Mouse (Mus musculus) fat pad, adult 2 months (tissue): ENCODE data around the gene Bcor.

Experiments used
- DNase-seq: peaks from one replicate; pipeline ENCODE4 v3.0.0-alpha.2; 2011; ENCODE audit warnings: low read depth, low spot score; ENCODE audit errors: extremely low read depth

The Bcor gene

GRCm38 (mm10) chrX:12128165-12129083 lies 31.7 kb downstream of the Bcor start:
- no peak for DNase-seq

DNA sequence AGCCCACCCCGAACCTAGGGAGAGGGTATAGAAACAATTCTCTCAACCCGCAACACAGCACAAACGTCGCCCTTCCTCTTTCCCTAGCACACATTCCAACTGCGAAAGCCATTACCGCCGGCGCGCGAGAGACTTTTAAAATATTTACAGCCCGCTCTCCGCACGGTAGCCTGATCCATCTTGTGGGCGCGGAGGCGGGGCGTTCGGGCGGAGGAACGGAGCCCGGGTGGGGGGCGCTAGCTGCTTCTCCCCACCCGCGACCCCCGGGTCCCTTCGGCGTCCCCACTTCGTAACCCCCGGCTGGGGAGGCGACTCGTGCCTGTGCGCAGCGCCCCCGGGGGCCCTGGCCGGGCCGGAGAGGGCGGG lies 32.4 kb downstream of the Bcor start:
- no peak for DNase-seq

DNA sequence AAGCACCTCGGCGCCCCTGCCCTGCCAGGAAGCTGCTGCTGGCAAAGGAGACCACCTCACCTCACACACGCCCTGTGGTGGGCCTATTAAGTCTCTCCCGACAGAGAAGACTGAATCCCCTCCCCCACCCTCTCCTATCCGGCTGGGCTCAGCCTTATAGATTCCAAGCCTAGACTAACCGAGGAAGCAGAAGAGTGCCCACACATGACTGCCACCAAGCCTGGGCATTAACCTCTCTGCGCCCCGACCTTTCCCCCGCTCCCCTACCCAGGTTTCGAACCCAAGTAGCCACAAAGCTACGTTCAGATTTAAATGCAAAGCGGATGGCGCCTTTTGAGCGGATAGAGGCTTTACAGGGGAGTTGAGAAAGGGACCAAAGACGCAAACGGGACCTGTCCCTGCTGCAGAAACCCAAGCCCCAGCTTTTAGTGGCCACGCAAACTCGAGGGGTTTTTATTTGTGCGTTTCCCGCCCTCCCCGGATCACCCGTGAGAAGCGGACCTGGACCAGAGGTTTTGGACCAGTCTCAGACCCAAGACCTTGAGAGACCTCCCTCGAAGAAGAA lies 33.0 kb downstream of the Bcor start:
- DNase-seq = no peak

GRCm38 (mm10) chrX:12126408-12127105 lies 33.6 kb downstream of the Bcor start:
- no peak for DNase-seq

DNA sequence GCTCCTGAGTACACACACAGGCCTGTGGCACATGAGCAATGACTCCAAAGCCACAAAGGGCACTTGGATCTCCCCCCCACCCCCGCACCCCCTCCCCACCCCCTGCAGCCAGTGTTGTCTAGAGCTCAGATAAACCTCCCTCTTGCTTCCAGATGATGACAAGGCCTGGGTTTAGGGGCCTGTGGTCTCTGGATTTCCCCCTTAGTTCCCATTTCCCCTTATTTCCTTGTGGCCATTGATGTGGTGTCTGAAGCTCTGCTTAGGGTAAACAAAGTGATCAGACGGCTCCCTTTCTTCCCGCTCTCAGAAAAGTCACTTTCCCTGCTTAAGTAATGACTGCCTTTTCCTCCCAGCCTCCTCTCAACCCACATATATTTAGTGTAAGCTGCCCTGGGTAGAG lies 35.6 kb downstream of the Bcor start:
- no peak for DNase-seq

GRCm38 (mm10) chrX:12123687-12124087 lies 36.5 kb downstream of the Bcor start:
- DNase-seq = no peak

GRCm38 (mm10) chrX:12122594-12123331 lies 37.4 kb downstream of the Bcor start:
- no peak for DNase-seq

DNA sequence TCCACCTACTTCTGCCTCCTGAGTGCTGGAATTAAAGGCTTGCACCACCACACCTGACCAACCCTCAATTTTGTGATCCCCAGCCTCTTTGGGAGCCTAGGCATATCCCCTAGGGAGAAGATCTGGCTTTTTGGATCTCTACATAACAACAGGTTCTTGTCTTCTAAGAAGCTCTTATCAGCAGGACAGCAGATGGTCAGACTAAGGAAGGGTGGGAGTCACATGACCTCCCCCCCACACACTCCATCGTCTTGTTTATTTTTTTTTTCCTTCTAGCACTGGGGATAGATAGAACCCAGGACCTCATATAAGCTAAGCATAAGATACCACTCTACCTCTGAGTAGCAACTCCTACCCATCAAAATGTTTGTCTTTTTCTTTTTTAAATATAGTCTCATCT lies 40.7 kb downstream of the Bcor start:
- DNase-seq = no peak

- DNase-seq = no peak
These were observed 44.0 kb downstream of the Bcor start for GRCm38 (mm10) chrX:12116128-12116527.

- no peak for DNase-seq
These were observed 48.0 kb downstream of the Bcor start for GRCm38 (mm10) chrX:12112166-12112565.

- DNase-seq = no peak
These were observed 49.6 kb downstream of the Bcor start for GRCm38 (mm10) chrX:12110518-12110917.

DNA sequence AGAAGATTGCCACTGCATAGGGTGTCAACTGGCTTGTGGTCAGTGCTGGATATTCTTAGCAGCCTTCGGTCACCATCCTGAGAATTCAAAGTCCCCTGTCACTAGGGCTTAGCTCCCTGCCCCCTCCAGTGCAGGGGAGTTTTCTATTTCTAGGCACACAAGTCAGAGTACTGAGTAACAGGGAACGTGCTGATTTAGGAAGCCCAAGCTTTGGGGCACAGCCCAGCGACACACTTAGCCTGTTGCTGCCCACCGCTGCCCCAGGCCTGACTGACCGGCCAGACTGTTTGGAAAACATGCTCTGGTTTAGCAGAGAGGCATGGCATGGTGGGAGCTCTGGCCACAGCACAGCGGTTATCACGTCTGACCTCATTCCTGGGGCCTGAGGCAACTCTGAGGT lies 54.8 kb downstream of the Bcor start:
- no peak for DNase-seq

DNA sequence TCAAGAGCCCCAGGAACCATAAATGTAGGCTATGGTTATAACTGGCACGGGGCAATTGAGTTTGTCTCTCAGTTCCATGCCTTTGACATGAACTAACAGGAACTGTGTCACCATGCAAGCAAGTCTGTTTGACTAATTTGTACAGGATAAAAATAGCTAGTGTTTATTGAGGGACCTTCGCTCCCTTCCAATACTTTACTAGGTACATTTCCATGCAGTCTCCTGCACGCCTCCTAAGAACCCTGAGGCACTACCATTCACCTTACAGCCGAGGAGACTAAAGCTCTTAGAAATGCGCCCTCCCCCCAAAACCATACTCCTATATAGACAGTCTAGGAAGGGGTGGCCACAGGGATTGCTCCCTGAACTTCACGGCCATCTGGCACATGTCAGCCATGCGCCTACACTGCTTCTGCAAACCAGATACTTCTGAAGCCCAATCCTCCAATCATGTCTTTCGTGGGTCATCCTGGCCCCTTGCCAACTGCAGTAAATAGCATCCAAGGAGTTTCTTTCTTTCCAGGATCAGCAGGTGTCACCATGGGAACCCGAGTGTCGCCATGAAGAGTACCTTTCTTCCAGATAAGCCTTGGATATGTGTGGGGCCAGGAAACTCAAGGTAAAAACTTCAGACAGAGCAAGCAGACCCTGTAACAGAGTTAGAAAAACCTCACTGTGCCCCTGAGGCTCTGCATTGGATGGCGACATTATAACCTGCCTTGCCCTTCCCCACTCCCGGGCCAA lies 63.2 kb downstream of the Bcor start:
- DNase-seq = no peak

- no peak for DNase-seq
These were observed 66.8 kb downstream of the Bcor start for GRCm38 (mm10) chrX:12093371-12093770.

GRCm38 (mm10) chrX:12091431-12092061 lies 68.6 kb downstream of the Bcor start:
- DNase-seq = no peak

DNA sequence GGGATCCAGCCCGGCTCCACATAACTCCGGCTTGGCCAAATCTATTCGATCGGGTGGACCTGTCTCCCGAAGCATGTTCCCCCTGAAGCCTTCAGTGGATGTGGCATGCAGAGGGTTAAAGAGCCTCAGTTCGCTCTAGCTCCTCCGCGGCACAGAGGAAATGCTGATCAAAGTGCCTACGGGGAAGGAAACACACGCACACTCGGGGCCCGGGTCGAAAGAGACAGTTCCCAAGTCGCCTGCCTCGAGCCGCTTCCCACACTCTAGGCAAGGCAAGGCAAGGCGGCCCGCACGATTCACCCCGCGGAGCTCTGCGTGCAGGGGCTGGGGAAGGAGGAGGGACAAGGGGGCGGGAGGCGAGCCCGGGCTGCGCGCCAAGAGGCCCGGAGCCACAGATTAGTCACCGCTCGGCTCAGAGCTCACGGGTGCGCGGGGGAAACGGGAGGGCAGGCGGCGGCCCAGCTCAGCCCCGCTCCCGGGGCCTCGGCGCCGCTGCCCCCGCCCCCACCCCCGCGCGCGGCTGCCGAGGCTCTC lies 69.2 kb downstream of the Bcor start:
- no peak for DNase-seq

DNA sequence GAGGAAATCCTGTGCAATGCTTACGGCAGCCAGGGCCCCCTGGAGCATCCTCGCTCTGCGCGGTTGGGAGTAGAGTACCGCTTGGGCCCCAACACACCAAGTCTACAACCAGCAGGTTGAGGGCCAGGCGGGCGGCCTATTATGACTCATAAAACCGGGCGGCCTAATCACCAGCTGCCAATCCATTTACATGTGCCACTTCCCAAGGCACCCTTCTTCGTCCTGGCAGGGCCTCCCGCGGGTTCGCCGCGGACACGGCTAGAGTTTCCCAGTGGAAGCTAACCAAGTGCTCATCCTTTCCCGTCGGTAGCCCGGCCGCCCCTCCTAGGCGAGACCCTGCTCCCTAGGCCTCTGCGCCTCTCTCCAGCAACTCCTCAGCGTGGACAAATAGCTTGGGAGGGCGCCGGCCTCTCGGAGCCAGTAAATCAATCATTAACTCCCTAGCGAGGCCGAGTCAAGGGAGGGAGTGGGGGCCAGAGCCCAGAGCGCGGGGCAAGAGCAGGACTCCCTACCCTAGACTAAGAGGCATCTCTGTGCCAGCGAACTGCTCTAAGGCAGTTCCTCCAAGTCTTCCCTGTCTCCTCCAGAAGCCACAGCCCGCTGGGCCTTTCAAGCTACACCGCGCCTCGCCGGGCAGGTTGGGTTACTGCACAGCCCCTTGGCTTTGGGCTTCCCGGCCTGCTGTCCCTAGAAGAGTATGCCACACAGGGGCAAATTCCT lies 69.8 kb downstream of the Bcor start:
- no peak for DNase-seq

DNA sequence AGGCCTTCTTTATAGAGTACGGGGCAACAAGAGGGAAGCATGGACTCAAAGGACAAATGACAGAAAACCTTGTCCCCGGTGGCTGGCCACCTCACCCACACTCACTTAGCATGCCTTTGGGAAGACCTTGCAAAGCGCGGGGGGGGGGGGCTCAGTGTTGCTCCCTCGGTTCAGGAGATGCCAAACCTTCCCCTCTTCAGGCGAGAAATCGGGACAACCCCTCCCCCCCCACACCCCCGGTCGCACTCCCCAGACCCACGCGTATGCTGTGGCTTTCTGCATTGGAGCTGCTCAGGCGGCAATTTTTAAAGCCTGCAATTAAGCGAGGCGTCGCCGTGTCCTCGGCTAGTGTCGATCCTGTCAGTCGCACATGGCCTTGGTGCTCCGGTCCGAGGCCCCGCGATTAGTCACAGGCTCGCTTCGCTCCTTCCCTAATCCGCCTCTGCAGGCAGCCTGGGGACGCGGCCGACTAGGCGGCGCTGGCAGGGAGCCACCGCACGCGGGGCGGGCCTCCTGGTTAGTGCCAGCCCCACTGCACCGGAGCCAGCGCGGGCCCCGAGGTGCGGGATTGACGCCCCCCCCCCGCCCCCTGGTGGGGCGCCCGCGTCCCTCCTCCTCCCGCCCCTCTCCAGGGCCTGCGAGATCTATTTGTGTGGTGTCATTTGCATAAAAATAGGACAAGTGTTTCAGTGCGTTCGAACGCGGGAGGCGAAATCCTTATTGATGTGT lies 70.6 kb downstream of the Bcor start:
- no peak for DNase-seq

DNA sequence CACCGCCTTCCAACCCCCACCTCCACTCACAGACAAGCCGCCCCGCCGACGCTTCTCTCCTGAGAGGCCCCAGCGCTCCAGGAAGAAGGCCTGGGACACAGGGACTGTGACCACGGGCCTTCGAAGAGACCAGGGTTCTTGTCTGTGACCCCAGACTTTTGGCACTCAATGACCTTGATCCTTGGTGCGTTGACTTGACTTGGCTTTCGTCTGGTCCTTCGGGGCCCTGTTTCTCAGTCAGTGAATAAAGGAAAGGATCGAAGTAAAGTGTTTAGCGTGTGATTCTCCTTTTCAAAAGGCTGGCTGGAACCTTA lies 71.2 kb downstream of the Bcor start:
- no peak for DNase-seq
